Mouse (Mus musculus): ENCODE data around the gene Emx2.

The Emx2 gene

DNA sequence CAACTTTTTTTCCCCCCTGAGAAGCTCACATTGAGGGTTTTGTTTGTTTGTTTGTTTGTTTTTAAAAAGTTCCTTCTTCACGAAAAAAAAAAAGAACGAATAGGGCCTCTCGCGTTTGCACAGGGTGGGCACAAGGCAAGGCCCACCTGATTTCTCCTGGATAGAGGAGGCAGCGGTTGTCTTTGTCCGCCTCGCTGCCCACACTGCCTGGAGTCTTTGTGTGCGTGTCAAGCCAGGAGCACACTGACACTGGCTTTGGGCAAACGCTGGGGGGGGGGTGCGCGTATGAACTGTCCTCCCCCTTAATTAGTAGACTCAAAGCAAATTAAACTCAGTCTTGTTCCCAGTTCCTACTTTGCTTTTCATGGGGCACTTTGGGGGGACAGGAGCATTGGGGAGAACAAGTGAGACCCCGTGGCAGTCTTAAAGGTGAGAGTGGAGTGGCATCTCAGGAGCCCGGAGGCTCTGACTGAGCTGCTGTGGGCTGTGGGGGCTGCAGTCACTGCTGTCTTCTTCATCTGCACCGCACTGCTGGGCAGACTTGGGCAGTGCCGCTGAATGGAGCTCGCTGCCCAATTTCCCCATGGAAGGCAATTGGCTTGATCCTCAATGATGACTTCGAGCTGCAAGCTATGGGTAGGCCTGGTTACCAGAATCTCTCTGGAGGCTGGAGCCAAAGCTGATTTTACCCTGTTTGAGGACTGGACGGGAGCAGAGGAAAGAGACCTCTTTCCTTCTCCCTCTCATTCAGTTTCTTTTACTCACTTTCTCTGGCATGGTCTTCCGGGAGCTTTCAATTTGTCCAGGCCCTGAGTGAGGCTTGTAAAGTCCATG is 4.5 kb downstream of the Emx2 start:
- DNase-seq (ENCODE audit: low spot score) = no peak

DNA sequence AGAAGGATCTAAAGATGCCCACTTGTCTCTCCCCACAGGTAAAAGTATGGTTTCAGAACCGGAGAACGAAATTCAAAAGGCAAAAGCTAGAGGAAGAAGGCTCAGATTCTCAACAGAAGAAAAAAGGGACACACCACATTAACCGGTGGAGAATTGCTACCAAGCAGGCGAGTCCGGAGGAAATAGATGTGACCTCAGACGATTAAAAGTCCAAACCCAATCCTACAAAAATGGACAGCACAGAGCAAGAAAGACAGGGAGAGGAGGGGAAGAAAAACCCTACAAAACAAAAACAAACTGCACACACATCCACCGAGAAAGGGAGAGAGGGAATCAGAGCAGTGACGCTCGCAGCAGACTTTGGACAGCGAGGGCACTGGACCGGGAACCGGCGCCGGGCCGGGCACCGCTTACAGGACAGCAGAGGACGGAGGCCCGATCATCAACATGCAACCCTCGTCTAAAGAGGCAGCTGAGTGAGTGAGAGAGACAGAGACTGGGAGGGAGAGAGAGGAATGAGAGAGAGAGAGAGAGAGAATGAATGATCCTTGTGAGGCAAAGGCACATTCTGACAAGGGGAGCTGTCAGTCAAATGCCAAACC is 5.8 kb downstream of the Emx2 start:
- DNase-seq (ENCODE audit: low spot score) = no peak

DNA sequence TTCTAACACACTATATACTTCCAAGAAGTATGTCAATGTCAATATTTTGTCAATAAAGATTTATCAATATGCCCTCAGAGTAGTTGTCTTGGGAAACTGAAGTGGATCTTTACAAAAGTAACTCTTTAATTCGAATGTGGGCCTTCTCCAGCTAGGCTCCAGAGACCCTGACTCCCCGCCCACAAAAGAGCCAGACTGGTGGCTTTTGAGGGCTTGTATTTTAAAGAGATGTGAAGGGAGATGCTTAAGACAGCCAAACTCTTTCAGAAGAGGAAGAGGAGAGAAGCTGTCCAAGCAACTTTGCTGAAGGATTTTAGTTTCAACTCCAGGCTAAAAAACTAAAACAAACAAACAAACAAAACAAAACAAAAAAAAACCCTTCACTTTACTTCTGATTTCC is 7.1 kb downstream of the Emx2 start:
- no peak for DNase-seq (ENCODE audit: low spot score)

DNA sequence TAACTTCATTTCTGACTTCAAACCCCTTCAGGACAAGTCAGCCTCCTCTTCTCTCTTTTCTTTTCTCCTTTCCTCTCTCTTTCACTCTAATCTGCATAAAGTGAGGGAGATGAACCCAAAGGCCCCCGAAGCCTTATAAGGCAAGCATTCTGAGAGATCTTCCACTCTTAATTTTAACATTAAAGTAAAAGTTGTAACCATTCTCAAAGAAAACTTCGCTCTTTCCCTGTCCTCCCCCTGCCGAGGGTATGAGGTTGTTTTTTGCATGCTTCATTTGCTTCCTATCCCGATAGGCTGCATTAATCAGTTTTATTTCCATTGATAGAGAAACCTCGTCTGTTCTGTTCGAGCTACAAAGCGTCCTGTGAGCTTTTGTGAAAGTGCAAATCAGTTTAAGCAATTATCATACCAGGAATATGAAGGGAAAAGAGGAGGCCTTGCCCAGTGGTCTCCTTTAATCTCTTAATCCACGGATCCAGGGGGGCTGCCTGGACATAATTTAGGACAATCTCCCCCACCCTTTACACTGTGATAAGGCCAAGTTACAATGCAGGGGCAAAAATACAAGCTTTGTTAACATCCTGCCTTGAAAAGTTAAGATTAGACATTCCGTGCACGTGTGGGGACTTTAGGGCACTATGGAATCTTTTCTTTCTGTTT is 7.7 kb downstream of the Emx2 start:
- DNase-seq (ENCODE audit: low spot score) = no peak

DNA sequence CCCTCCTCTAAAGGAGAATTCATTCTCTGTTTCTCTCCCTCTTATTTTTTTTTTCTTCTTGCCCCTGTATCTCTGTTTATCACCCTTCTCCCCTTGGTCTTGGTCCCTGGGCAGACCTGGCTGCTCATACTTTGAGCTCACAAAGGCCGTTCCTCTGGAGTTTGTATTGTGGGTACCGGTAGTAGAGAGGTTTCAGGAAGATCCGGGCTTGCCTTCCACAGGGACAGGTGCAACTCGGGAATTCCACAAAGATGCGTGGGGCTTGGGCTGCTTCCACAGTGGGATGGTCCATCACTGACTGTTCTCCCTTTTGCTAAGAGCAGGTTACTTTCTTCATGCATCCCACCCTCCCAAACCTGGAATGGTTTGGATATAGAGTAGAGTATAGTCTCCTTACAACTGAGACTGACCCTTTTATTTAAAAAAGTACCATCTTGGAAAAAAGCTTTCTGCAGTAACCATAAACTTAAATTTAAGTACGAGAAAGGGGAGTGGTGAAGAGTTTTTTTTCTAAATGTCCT is 8.3 kb downstream of the Emx2 start:
- DNase-seq (ENCODE audit: low spot score) = no peak

DNA sequence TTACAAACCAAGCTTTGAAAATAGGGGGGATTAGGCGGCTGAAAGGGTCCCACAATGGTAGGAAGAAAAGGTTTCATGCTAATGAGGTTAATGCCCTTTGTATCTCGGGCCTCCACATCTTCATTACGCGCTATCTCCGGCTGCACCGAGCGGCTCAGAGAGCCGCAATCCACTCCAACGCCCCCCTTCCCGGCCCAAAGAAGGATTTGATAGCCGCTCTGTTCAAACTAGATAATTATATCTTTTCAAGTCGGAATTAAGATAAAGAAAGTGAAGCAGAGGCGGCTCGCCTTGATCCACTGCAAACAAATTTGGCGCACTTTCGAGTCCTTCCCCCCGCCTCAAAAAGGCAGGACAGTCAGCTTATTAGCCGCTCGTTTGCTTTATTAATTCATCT is 8.8 kb downstream of the Emx2 start:
- no peak for DNase-seq (ENCODE audit: low spot score)

DNA sequence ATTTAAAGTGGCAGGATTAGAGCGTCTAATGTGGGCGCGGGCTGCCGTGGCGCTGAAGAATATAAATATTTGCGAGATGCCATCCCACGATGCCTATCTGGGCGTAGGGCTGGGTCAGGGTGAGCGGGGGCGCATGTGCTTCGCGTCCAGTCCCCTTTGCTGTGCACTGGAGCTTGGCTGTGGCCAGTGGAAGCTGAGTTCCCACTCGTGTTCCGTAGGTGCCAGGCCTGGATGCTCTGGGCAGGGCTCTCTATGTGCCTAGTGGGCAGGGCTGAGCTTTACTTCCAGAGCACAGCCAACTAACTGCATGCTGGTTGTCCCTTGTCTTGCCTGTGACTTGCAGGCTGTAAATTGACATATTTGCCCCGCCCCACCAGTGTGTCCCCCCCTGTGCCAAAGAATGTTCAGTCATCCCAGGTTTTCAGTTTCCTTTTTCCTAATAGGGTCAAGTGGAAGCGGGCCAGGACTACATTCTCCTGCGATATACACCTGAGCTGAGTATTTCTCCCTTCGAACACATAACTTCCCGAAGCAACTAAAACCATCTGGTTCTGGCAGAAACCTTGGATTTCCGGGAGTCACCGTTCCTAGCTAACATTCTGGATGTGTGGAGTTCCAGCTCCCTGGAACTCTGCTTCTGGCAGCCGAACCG is 9.4 kb downstream of the Emx2 start:
- DNase-seq (ENCODE audit: low spot score) = no peak

DNA sequence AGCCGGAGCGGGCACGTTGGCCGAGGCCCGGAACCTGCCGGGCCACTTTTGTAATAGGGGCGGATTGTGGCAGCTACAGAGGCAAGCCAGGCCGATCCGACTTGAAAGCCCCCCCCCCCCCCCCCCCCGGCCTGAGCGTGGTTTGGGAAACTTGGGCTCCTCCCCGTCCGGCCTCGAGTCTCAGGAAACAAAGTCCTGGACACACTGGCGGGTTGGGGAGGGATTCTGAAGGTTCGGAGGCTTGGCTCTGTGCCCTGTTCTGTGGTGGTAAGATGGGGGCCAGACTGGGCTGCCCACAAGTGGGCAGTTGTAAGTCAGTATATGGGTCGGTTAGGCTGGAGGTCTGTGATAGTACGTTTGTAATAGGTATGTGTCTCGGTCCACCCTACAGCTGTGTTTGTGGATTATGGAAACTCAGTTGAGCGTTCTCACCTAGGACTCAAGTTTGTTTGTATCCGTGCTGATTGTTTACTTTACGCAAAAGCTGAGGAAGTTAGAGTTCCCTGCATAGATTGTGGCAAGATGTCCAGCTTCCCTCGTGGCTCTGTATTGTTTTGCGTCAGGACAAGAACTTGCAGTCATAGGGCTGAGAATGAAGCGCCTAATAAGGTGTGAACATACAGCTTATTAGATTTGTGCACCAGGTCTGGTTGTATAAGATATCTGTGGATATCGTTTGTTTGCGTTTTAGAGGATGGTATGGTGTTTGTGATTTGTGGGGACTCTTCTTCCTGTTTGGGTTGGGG is 10.1 kb downstream of the Emx2 start:
- no peak for DNase-seq (ENCODE audit: low spot score)

DNA sequence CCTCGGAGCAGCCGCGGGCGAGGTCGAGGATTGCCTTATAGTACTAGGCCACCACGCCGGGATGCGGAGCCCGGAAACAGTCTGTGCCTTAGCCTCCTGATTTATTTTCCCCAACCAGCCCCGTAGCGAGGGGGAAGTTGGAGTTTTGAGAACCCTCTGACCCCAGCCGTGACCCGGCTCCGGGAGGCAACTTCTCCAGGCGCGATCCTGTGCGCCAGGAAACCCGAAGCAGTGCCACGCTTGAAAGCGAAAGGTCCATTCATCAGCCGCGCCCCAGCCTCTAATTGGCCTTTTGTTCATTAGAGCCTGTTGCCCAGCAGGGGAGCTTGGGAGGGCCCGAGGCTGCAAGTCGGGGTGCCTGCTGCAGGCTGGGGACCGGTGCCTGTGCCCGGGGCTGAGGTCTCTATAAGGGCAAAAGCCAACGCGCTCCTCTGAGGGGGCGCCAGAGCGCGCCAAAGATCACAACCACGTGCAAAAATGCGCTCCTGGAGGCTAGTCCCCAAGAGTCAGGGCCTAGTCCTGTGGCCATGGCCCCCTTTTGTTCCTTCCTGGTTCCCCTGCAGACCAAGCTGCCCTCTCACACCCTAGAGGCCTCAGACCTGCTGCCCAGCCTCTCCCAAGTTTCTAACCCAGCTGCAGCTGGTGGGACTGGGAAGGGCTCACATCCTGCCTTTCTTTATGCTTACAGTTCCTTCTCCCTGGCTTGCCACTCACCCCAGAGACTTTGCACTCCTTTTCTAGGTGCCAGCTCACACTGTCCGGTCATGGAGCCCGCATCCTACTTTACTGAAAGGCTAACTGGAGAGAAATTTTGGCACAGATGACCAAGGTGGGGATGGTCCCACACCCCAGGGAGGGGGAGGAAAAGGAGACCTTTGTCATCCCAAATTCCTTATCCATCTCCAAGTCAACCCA is 11.1 kb downstream of the Emx2 start:
- no peak for DNase-seq (ENCODE audit: low spot score)

DNA sequence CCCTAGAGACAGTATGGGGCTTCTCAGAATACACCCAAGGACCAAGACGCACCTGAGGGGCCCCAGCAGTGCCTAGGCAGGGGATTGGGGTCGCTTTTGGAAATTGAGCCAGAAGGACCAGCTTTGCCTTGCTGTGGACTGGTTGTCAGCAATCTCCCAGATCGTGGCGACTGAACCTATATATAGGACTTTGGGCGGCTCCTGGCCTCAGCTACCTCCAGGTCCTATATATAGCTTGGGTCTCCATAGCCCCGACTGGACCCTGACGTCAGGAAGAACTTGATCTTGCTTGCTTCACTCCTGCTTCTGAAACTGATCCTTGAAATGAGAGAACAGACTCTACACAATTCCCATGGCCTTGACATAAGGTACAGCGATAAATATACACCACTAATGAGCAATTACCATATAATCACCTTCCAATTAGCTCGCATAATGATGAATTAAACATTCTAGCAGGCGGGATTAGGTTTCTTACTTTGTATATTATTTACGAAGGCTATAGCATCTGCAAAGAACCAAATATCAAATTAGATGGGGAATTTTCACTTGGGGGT is 12.0 kb downstream of the Emx2 start:
- no peak for DNase-seq (ENCODE audit: low spot score)

DNA sequence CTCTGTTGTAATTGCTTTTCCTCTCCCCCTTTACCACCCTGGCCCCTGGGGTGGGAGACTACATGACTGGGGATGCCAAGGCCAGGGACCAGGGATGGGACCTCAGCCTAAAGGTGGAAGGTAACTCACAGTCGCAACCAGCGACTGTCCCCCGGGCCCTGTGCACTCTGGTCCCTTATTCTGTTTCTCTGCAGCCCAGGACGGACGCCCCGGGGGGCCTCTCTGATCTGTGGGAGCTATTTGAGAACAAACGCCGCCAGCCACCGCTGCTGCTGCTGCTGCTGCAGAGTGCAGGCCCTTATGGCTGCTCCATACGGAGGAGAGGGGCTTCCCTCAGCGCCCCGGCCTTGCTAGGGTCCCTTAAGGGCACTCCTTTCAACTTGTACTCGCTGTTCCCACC is 12.7 kb downstream of the Emx2 start:
- DNase-seq (ENCODE audit: low spot score) = no peak

DNA sequence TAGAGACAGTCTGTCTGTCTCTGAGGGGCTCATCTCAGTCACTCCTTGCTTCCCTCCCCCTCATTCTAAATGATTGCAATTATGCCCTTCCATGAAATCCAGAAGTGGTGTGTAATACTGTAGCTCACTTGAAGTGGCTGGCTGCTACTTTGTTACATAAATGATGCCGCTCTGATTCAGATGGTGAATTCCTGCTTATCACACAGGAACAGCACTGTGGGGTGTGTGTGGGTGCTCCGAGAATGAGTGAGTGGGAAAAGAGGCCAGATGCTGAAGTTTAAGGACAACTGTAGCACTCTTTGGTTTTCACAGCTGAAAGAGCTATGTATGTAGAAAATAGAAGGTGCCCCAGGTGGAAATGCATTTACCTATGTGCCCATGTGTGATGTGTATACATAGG is 14.7 kb downstream of the Emx2 start:
- no peak for DNase-seq (ENCODE audit: low spot score)

DNA sequence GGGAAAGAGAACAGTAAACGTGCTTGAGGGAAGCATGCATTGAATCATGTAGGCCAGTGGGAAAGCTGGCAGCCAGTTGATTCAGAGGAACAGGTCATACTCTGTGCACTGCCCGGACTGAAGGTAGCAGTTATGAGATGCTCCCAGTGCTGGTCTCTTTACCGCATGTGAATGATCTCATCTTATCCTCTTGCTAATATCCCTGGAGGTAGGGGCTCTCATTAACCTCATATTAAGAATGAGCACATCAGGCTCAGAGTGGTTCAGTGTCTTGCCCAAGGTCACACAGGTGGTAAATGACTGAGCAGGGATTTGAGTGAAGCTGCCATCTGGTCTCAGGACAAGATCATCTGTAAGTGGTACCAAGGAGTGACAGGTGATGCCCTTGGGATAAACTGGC is 21.7 kb downstream of the Emx2 start:
- no peak for DNase-seq (ENCODE audit: low spot score)

DNA sequence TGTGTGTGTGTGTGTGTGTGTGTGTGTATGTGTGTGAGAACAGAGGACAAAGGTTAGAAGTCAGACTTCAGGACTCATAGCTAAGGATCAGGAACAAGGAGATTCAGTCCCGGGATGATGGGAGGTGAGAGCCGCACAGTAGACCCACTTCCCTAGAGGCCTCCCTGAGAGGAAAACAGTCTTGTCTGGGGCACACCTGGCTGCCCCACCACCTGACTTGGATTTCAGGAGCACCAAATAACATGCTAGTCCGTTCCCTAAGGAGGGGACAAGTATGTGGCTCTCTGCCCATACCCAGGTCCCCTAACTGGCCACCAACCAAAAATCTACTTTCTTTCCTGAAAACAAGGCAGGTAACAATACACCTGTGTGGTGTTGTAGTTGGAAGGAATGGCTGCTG is 22.4 kb downstream of the Emx2 start:
- DNase-seq (ENCODE audit: low spot score) = no peak

DNA sequence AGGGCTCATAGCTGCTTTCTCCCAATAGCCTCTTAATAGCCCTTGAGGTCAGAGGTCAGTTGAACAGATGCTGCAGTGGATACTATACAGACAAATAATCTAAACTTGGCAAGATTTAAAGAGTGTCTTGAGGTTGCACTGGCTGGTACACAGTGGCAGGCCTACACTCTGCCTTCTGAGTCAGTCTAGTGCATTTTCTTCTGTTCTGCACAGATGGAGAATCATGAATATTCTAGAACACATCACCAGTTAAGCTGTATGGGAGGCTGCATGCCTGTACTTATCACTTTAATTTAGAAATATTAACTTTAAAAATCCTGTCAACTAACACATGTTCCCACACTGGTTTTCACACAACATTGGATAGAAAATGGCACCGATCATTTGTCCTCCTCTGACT is 34.1 kb downstream of the Emx2 start:
- DNase-seq (ENCODE audit: low spot score) = no peak

DNA sequence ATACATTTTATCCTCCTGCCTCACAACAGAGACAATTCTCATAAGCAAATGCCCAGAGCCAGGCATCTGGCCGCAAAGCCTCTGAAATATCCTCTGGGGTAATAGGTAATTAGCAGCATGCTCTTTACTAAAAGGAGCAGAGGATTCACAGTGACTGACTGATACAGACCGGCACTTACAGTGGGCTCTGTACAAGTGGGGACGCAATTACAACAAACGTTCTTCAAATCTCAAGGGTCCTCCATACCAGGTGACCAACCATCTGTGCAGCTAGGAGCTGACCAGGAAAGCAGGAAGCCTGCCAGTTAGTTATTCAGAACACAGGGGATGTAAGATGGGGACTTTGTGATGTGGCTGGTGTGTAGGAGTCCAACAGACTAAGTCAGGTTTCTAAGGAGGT is 38.7 kb downstream of the Emx2 start:
- DNase-seq (ENCODE audit: low spot score) = no peak

DNA sequence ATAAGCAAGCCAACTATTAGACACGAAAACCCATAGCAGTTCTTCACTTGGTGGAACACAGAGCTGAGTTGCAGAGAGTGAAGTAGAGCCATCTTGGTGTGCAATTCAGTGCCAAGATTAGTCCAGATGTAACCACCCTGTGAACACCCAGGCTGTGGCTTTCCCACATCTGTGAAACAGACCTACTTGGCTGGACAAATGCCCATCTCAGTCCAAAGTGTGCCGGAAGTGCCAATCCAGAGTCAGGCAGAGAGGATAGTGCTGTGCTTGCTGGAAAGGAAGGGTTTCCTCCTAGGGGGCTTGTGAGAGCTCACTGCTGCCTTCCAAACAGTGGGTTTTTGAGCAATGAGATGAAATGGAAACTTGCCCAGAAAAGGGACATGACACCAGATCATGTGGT is 50.7 kb downstream of the Emx2 start:
- DNase-seq (ENCODE audit: low spot score) = no peak

DNA sequence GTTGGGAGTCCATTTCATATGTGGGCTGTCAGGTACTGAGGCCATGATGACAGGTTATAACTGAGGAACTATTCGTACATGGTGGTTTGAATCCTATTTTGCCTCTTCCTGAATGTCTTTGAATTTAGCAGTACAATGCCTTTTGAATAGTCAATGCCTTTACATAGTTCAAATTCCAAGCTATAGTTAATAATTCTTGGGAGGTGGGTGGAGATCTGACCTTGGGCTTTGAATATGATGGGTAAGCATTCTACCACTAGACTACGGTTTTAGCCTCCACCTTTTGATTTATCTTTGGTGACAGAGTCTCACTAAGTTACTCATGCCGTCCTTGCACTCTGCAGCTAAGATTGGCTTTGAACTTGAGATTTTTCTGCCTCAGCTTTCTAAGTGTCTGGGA is 55.0 kb downstream of the Emx2 start:
- no peak for DNase-seq (ENCODE audit: low spot score)

Measured in urinary bladder, postnatal 25 days (tissue).